Mouse (Mus musculus): Measurements from ENCODE around the gene Fgf23. TPM values are rescaled to one million over a fixed set of nuclear protein-coding genes. Genes with fewer than 3 reads are reported as not detected.

The Fgf23 gene
- total RNA-seq, 2 experiments from 2014 or later: not detected

DNA sequence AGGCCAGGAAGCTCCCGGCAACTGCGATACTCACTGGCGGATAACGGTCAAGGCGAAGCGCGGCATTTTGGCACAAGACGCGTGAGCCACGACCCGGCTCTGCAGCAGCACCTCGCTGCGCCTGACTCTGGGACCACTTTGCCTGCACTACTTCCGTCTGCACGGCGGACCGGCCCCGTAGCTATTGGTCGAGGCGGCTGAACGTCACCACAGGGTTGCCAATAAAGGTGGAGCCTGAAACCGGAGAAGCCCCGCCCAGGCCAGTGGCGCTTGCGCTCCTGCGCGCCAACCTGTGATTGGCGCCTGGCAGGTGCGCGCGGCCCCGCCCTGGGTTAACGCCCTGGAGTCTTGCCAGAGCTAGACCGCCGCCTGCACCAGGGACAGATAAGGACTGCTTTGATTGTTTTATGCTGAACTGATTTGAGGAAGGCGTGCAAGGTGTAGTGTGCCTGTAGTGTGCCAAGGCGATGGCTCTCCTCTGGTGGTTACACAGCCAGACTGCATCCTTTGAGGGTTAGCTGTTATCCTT, 36.8 kb downstream of the Fgf23 start, which contains the start of gene Tigar:
TSS of gene Tigar (minus strand) at position 156 of the 529 bp plus-strand sequence.
- ATAC-seq (replicated peaks; ENCODE audit: poor library complexity): peak; percentile 97

DNA sequence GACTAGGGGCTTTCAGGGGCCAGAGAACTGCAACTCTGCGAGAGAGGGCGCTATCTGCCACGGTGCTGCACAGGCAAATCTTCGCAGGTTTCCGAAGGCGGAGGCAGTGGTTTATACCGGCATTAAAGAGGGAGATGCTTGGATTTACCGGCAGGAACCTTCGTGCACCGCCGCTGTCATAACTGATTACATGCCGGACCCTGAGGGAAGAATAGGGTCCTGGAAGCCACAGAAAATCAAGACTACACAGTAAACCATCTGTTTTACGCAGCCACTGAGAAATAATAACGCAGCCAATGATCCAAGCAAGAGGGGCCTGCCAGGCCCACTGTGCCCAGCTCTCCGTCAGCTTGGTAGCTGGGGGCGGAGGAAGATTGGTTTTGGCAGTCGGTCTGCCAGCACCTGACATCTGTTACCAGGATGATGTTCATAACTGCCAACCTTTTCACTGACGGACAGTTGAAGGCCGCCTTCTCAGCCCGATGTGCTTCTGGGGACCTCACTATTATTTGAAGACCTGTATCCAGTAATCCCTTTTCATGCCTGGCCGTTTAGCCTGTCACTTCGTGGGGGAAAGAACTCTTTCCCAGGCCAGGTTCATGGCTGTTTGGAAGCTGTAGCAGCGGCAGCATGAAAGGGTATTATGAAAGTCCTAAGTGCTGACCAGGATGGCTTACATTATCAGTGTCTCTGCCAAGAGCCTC, 42.2 kb downstream of the Fgf23 start:
- no peak for ATAC-seq (replicated peaks; ENCODE audit: poor library complexity)

DNA sequence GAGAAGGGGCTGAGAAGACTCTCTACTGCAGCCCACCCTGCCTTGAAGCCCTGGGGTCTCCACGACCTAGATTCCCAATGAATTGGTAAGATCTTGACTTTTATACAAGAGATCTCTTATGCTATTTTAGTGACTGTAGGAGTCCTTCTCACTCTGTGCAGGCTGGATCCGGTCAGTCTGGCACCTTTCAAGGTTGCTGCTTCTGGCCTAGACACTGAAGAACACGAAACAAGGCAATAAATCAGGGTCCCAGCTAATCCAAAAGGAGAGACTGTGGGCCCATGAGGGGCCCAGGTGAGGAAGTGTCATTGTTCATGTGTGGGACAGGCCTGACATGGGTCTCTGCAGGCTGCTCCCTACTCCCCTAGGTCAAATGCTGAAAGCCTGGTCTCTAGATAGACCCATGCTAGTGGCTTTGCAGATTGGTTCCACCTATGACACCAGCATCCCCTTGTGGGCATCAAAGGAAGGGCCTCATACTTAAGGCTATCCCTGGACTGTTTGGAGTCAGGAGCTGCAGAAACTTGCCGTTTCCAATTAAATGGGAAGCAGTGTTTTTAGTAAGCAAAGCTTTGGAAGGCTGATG, 49.6 kb downstream of the Fgf23 start:
- ATAC-seq (replicated peaks; ENCODE audit: poor library complexity): peak; percentile 77

DNA sequence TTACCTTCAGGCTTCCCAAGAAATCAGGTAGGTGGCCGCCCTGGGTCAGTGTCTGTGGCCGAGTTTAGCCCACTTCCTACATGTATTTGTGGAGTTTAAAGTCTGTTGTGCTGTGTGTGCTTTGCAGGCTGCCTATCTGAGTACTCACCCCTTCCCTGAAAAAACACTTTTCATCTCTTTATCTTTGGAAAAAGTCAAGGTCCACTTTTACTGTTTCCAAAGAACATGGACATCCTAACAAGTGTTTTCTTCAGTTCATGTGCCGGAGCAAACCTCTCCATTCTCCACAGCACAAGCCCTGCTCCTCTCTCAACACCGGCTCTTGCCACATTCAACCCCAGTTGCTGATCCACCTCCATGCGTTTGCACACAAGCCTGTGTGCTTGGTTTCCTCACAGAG, 50.3 kb downstream of the Fgf23 start:
- no peak for ATAC-seq (replicated peaks; ENCODE audit: poor library complexity)

DNA sequence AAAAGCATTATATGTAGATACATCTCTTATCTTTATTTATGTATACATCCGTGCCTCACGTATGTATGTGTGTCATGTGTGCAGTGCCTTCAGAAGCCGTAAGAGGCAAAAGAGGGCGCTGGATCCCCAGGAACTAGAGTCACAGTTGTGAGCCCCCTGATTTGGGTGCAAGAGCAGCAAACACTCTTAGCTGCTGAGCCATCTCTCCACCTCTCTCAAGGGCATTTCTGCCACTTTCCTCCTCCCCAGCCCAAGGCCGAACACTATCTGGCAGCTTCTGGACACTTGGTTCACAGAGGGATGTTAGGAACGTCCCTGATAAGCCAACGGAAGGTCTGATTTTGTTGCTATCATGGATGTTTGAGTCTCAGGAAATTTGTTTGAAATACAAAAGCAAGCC, 50.8 kb downstream of the Fgf23 start:
- no peak for ATAC-seq (replicated peaks; ENCODE audit: poor library complexity)

DNA sequence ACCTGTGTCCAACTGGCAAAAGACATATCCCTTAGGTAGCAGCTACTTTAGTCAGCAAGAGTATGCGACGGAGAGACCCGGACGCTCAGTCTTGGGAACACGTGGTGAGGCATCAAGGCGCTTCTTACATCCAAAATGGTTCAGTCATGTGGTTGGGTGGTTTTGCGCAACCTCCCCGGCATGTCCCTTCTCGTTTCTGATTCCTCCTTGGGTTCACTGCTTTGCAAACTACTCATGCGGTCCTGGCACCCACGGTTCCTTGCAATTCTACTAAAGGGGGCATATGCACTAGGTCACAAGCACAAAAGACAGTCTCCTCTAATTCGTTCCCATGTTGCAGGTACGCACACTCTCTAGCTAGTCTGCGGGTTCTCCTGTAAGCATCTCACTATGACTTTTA, 57.0 kb downstream of the Fgf23 start:
- ATAC-seq (replicated peaks; ENCODE audit: poor library complexity): peak; percentile 51

DNA sequence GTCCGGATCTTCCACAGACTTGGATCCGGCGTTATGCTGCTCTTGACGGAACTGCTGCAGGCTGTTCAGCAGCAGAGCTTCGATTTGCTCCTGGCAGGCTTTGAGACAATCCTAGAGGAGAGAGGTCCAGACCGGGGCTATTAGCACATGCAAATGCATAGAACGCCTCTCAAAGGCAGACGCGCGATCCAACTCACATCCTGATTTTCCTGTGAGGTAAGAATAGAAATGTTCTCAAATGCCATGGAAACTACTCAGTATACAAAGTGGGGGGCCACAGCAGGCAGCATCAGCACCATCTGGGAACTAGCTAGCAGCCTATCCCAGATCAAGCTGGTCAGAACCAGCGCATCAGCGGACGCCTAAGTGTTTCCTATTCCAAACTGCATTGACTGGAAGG, 57.7 kb downstream of the Fgf23 start:
- ATAC-seq (replicated peaks; ENCODE audit: poor library complexity): no peak

Other genes starting within 250 kb of the Fgf23 start
- gene Ndufa9, start 223.8 kb upstream of the Fgf23 start, total RNA-seq (2015): 90.6 and 92.1 TPM in 2 replicates
- 154 and 161 TPM in 2 replicates for gene Ndufa9, start 223.8 kb upstream of the Fgf23 start, total RNA-seq (2017)
- gene Akap3, start 219.8 kb upstream of the Fgf23 start, total RNA-seq (2015): not detected in 2 replicates
- not detected in 2 replicates for gene Akap3, start 219.8 kb upstream of the Fgf23 start, total RNA-seq (2017)
- 0.17 TPM in 1 of 2 replicates, not detected in the other for gene Dyrk4, start 151.1 kb upstream of the Fgf23 start, total RNA-seq (2015)
- gene Dyrk4, start 151.1 kb upstream of the Fgf23 start, total RNA-seq (2017): 0.88 TPM in 1 of 2 replicates, not detected in the other
- gene Rad51ap1, start 133.3 kb upstream of the Fgf23 start, total RNA-seq (2015): 37.9 and 44.3 TPM in 2 replicates
- 137 and 188 TPM in 2 replicates for gene Rad51ap1, start 133.3 kb upstream of the Fgf23 start, total RNA-seq (2017)
- gene D6Wsu163e, start 132.9 kb upstream of the Fgf23 start, total RNA-seq (2015): 33.7 and 52.4 TPM in 2 replicates
- gene D6Wsu163e, start 132.9 kb upstream of the Fgf23 start, total RNA-seq (2017): 39.0 and 56.7 TPM in 2 replicates
- gene Fgf6, start 57.3 kb upstream of the Fgf23 start, total RNA-seq (2015): not detected in 2 replicates
- gene Fgf6, start 57.3 kb upstream of the Fgf23 start, total RNA-seq (2017): not detected in 2 replicates
- gene Tigar, start 36.7 kb downstream of the Fgf23 start, total RNA-seq (2015): 8.4 and 9.8 TPM in 2 replicates
- gene Tigar, start 36.7 kb downstream of the Fgf23 start, total RNA-seq (2017): 8.0 and 13.7 TPM in 2 replicates
- 76.9 and 124 TPM in 2 replicates for gene Ccnd2, start 79.3 kb downstream of the Fgf23 start, total RNA-seq (2015)
- 38.8 and 51.4 TPM in 2 replicates for gene Ccnd2, start 79.3 kb downstream of the Fgf23 start, total RNA-seq (2017)